Mouse (Mus musculus) E14TG2a.4 (cell line): ENCODE data around the gene Tnfaip8l2.

Source experiments
- CTCF ChIP-seq: conservative IDR thresholded peaks from 2 replicates; pipeline ENCODE4 v1.5.1; 2014; ENCODE audit warnings: low read length
- NANOG ChIP-seq: IDR thresholded peaks from 2 replicates; pipeline ENCODE4 v1.6.1; 2014; ENCODE audit warnings: borderline replicate concordance, low read length, mixed read lengths

DNA sequence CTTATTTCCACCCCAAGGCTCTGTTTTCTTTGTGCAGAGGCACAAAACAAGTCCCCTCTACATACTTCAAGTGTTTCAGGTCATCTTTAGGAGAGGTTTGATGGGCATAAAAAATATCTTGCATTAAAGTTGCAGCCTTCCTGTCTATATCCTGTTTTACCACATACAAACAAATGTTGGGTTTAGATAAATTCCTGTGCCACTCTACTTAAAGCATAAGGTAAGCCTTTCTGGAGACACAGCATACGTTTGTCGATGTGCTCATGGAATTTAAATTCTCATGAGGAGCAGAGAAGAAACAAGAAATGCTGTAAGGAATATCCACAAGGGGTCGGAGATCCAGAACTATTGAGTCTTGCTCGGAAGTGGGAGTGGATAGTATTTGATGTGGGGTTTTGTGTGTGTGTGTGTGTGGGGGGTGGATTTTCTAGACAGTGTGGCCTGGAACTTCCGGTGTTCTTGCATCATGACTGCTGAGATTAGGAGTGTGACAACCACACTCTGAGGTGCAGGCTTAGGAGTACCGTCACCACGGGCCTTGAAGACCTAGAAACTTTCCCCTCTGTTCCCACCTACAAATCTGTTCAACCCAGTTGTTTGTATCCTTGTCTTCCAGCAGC, 6.6 kb downstream of the Tnfaip8l2 start:
- no peak for TF ChIP-seq CTCF
- TF ChIP-seq NANOG, result no peak
